Mouse (Mus musculus): ENCODE results near the gene Chsy1.

Chsy1 gene

GRCm38 (mm10) chr7:66138301-66138700, 29.0 kb downstream of the Chsy1 start:
- DNase-seq (ENCODE audit: extremely low read depth, low read depth, low spot score): no peak

- DNase-seq (ENCODE audit: extremely low read depth, low read depth, low spot score): no peak
These were observed 29.6 kb downstream of the Chsy1 start for GRCm38 (mm10) chr7:66138878-66139277.

GRCm38 (mm10) chr7:66140095-66140494, 30.8 kb downstream of the Chsy1 start:
- DNase-seq (ENCODE audit: extremely low read depth, low read depth, low spot score): no peak

- no peak for DNase-seq (ENCODE audit: extremely low read depth, low read depth, low spot score)
These were observed 31.7 kb downstream of the Chsy1 start for GRCm38 (mm10) chr7:66140923-66141570.

GRCm38 (mm10) chr7:66142514-66142913, 33.2 kb downstream of the Chsy1 start:
- DNase-seq (ENCODE audit: extremely low read depth, low read depth, low spot score): no peak

GRCm38 (mm10) chr7:66144543-66144942, 35.2 kb downstream of the Chsy1 start:
- no peak for DNase-seq (ENCODE audit: extremely low read depth, low read depth, low spot score)

GRCm38 (mm10) chr7:66147156-66147555, 37.8 kb downstream of the Chsy1 start:
- DNase-seq (ENCODE audit: extremely low read depth, low read depth, low spot score): no peak

- DNase-seq (ENCODE audit: extremely low read depth, low read depth, low spot score): no peak
These were observed 38.5 kb downstream of the Chsy1 start for GRCm38 (mm10) chr7:66147816-66148215.

- DNase-seq (ENCODE audit: extremely low read depth, low read depth, low spot score): no peak
These were observed 40.2 kb downstream of the Chsy1 start for GRCm38 (mm10) chr7:66149506-66149905.

- DNase-seq (ENCODE audit: extremely low read depth, low read depth, low spot score): no peak
These were observed 41.1 kb downstream of the Chsy1 start for GRCm38 (mm10) chr7:66150411-66150810.

GRCm38 (mm10) chr7:66157413-66157812, 48.1 kb downstream of the Chsy1 start:
- no peak for DNase-seq (ENCODE audit: extremely low read depth, low read depth, low spot score)

GRCm38 (mm10) chr7:66157861-66158415, 48.6 kb downstream of the Chsy1 start:
- no peak for DNase-seq (ENCODE audit: extremely low read depth, low read depth, low spot score)

GRCm38 (mm10) chr7:66158616-66159129, 49.4 kb downstream of the Chsy1 start:
- DNase-seq (ENCODE audit: extremely low read depth, low read depth, low spot score): no peak

GRCm38 (mm10) chr7:66159961-66160360, 50.6 kb downstream of the Chsy1 start:
- no peak for DNase-seq (ENCODE audit: extremely low read depth, low read depth, low spot score)

GRCm38 (mm10) chr7:66161836-66162235, 52.5 kb downstream of the Chsy1 start:
- no peak for DNase-seq (ENCODE audit: extremely low read depth, low read depth, low spot score)

- no peak for DNase-seq (ENCODE audit: extremely low read depth, low read depth, low spot score)
These were observed 53.2 kb downstream of the Chsy1 start for GRCm38 (mm10) chr7:66162489-66162888.

GRCm38 (mm10) chr7:66162981-66163380, 53.7 kb downstream of the Chsy1 start:
- DNase-seq (ENCODE audit: extremely low read depth, low read depth, low spot score): no peak

GRCm38 (mm10) chr7:66164427-66165031, 55.2 kb downstream of the Chsy1 start:
- DNase-seq (ENCODE audit: extremely low read depth, low read depth, low spot score): no peak

GRCm38 (mm10) chr7:66165036-66165798, 55.9 kb downstream of the Chsy1 start:
- no peak for DNase-seq (ENCODE audit: extremely low read depth, low read depth, low spot score)

GRCm38 (mm10) chr7:66168877-66169276, 59.6 kb downstream of the Chsy1 start:
- DNase-seq (ENCODE audit: extremely low read depth, low read depth, low spot score): no peak

- DNase-seq (ENCODE audit: extremely low read depth, low read depth, low spot score): no peak
These were observed 60.2 kb downstream of the Chsy1 start for GRCm38 (mm10) chr7:66169476-66169875.

All from fat pad, adult 2 months (tissue).